In genomic region chr4:138149977-138150376, GRCm38 (mm10) we compare ENCODE assay signal across 13 mouse cellular contexts.
"Had no signal": no experiment of that assay in that cellular context is flagged by ENCODE, and none has a peak within 500 bp of the region (broad histone marks: within the 10 kb centered on the region; RNA-seq: fewer than 3 reads in every experiment).

No protein-coding gene starts in this region.

- H3K4me3 ChIP-seq: layer of hippocampus, adult 2 months; limb, embryonic 13.5 days; liver, embryonic 15.5 days; lung, embryonic 15.5 days; midbrain, embryonic 10.5 days; myocyte; neural tube, embryonic 12.5 days had no signal

- H3K27me3 ChIP-seq: limb, embryonic 13.5 days; liver, embryonic 15.5 days; lung, embryonic 15.5 days; neural tube, embryonic 12.5 days had no signal

- H3K4me1 ChIP-seq: limb, embryonic 13.5 days; liver, embryonic 15.5 days; lung, embryonic 15.5 days; midbrain, embryonic 10.5 days; neural tube, embryonic 12.5 days had no signal

- DNase-seq: kidney, adult 18-20 months; left cerebral cortex, postnatal 4 days; midbrain, embryonic 14.5 days; thymus, adult 18-20 months; thymus, postnatal 14 days had no signal

- H3K9me3 ChIP-seq: limb, embryonic 13.5 days; liver, embryonic 15.5 days; lung, embryonic 15.5 days; midbrain, embryonic 10.5 days; neural tube, embryonic 12.5 days had no signal

- H3K9ac ChIP-seq: limb, embryonic 13.5 days; liver, embryonic 15.5 days; lung, embryonic 15.5 days; neural tube, embryonic 12.5 days had no signal

- H3K27ac ChIP-seq: layer of hippocampus, adult 2 months; limb, embryonic 13.5 days; liver, embryonic 15.5 days; lung, embryonic 15.5 days; midbrain, embryonic 10.5 days; neural tube, embryonic 12.5 days had no signal

- H3K4me2 ChIP-seq: limb, embryonic 13.5 days; liver, embryonic 11.5 days; liver, embryonic 15.5 days; lung, embryonic 15.5 days; neural tube, embryonic 12.5 days had no signal
